Mouse (Mus musculus) heart, embryonic 13.5 days (tissue): Measurements from ENCODE around the gene Jrkl. TPM values are rescaled to one million over a fixed set of nuclear protein-coding genes. Genes with fewer than 3 reads are reported as not detected.

Experiments
- ATAC-seq: fragments of 200-750 bp; cut with Nextera tagmentation; 2 replicates; pipeline ENCODE4 v1.8.0; 2017; ENCODE audit warnings: moderate TSS enrichment; ENCODE audit not compliant: insufficient number of reproducible peaks, low FRiP score, low TSS enrichment; ENCODE audit errors: extremely low read depth
- H3K27ac ChIP-seq: fragments of 300-500 bp; sonication (generic); replicated peaks from 2 replicates; pipeline ENCODE4 v1.5.1; 2015; ENCODE audit warnings: moderate library complexity, mild to moderate bottlenecking, inconsistent platforms
- H3K27me3 ChIP-seq: fragments of 300-500 bp; sonication (generic); replicated peaks from 2 replicates; pipeline ENCODE4 v1.6.1; 2015; ENCODE audit warnings: mild to moderate bottlenecking, inconsistent platforms
- H3K36me3 ChIP-seq: fragments of 300-500 bp; sonication (generic); 2 replicates; pipeline ENCODE4 v1.6.1; 2015; ENCODE audit warnings: mild to moderate bottlenecking, inconsistent platforms
- H3K4me1 ChIP-seq: fragments of 300-500 bp; sonication (generic); 2 replicates; pipeline ENCODE4 v1.6.1; 2015; ENCODE audit warnings: inconsistent platforms
- H3K4me2 ChIP-seq: fragments of 300-500 bp; sonication (generic); 2 replicates; pipeline ENCODE4 v1.6.1; 2015; ENCODE audit warnings: inconsistent platforms, mild to moderate bottlenecking, moderate library complexity
- H3K4me3 ChIP-seq: fragments of 300-500 bp; sonication (generic); 2 replicates; pipeline ENCODE4 v1.5.1; 2015; ENCODE audit warnings: moderate library complexity, mild to moderate bottlenecking, inconsistent platforms
- H3K9ac ChIP-seq: fragments of 300-500 bp; sonication (generic); 2 replicates; pipeline ENCODE4 v1.6.1; 2015; ENCODE audit warnings: inconsistent platforms, mild to moderate bottlenecking, moderate library complexity
- H3K9me3 ChIP-seq: fragments of 300-500 bp; sonication (generic); 2 replicates; pipeline ENCODE4 v1.6.1; 2016; ENCODE audit warnings: inconsistent platforms
- WGBS: fragments of 180-500 bp; shearing (Covaris S2); methylation state at CpG from one replicate; pipeline ENCODE4 v1.1.7; 2015; ENCODE audit warnings: mixed read lengths; 5-methylcytosine and 5-hydroxymethylcytosine counted together
- polyA plus RNA-seq: library from polyadenylated mRNA; unstranded; fragments of >200 nt; fragmentation: Nextera tagmentation; extraction: Ambion mirVana; gene quantifications from 2 replicates; pipeline ENCODE4 v1.2.1, GENCODE M21; 2015

The Jrkl gene
- polyA plus RNA-seq, 1 experiment from 2014 or later, result 8.2 TPM

- Histone ChIP-seq H3K4me3 (no peak overlapping the region), H3K9me3 (peaks cover 10% of the 10 kb centered on the region; the same call in 1 of the 2 replicates), H3K36me3 (no peaks in the 10 kb centered on the region), H3K27me3 (no peaks in the 10 kb centered on the region), H3K4me2 (no peak overlapping the region), H3K27ac (no peak overlapping the region), H3K9ac (no peak overlapping the region), H3K4me1 (peaks cover 2% of the 10 kb centered on the region; the same call in 1 of the 2 replicates)
- ATAC-seq, result no peak
- WGBS, result 11% methylated on average over 4 of the region's 4 CpGs
Observed at GRCm38 (mm10) chr9:13230553-13230952, 15.1 kb downstream of the Jrkl start.

- Histone ChIP-seq H3K4me3 (no peak overlapping the region), H3K4me1 (no peaks in the 10 kb centered on the region), H3K36me3 (no peaks in the 10 kb centered on the region), H3K27me3 (no peaks in the 10 kb centered on the region), H3K4me2 (no peak overlapping the region), H3K27ac (no peak overlapping the region), H3K9me3 (peaks cover 10% of the 10 kb centered on the region; the same call in 1 of the 2 replicates), H3K9ac (no peak overlapping the region)
- ATAC-seq, result no peak
- WGBS, result 79% methylated on average over 1 of the region's 1 CpGs
Observed at GRCm38 (mm10) chr9:13225872-13226271, 19.8 kb downstream of the Jrkl start.

- H3K27me3 ChIP-seq, result no peaks in the 10 kb centered on the region
- H3K4me2 ChIP-seq, result no peak overlapping the region
Observed at GRCm38 (mm10) chr9:13206369-13206768, 39.3 kb downstream of the Jrkl start.

GRCm38 (mm10) chr9:13203681-13204080 is 41.9 kb downstream of the Jrkl start:
- 52% methylated on average over 5 of the region's 5 CpGs for WGBS
- Histone ChIP-seq H3K36me3 (no peaks in the 10 kb centered on the region), H3K9me3 (no peaks in the 10 kb centered on the region), H3K27ac (no peak overlapping the region), H3K4me2 (no peak overlapping the region), H3K9ac (no peak overlapping the region), H3K4me3 (no peak overlapping the region), H3K27me3 (no peaks in the 10 kb centered on the region), H3K4me1 (peaks cover 15% of the 10 kb centered on the region)
- ATAC-seq, result no peak

More at GRCm38 (mm10) chr9:13206369-13206768, 39.3 kb downstream of the Jrkl start:
- Histone ChIP-seq H3K9ac (no peak overlapping the region), H3K36me3 (no peaks in the 10 kb centered on the region), H3K4me3 (no peak overlapping the region), H3K27ac (no peak overlapping the region), H3K4me1 (no peaks in the 10 kb centered on the region), H3K9me3 (no peaks in the 10 kb centered on the region)
- no peak for ATAC-seq
- 75% methylated on average over 2 of the region's 2 CpGs for WGBS

- Histone ChIP-seq H3K27me3 (no peaks in the 10 kb centered on the region), H3K36me3 (no peaks in the 10 kb centered on the region), H3K9me3 (no peaks in the 10 kb centered on the region), H3K9ac (no peak overlapping the region), H3K4me2 (no peak overlapping the region), H3K27ac (no peak overlapping the region), H3K4me1 (peaks cover 15% of the 10 kb centered on the region), H3K4me3 (no peak overlapping the region)
- no peak for ATAC-seq
- 98% methylated on average over 1 of the region's 1 CpGs for WGBS
Observed at GRCm38 (mm10) chr9:13203109-13203508, 42.5 kb downstream of the Jrkl start.

- Histone ChIP-seq H3K36me3 (no peaks in the 10 kb centered on the region), H3K27me3 (no peaks in the 10 kb centered on the region), H3K4me3 (no peak overlapping the region), H3K4me1 (peaks cover 15% of the 10 kb centered on the region), H3K27ac (peak overlapping the region; percentile 48), H3K9ac (no peak overlapping the region), H3K4me2 (no peak overlapping the region), H3K9me3 (no peaks in the 10 kb centered on the region)
- ATAC-seq, result peak; percentile 46; the same call in 1 of the 2 replicates
- WGBS, result 13% methylated on average over 3 of the region's 3 CpGs
Observed at GRCm38 (mm10) chr9:13200079-13200478, 45.5 kb downstream of the Jrkl start.

- 9% methylated on average over 7 of the region's 7 CpGs for WGBS
- H3K4me3 ChIP-seq, result no peak overlapping the region
- H3K4me2 ChIP-seq, result peak overlapping the region; percentile 43
- H3K27ac ChIP-seq, result no peak overlapping the region
- no peaks in the 10 kb centered on the region for H3K9me3 ChIP-seq
- H3K9ac ChIP-seq, result no peak overlapping the region
- H3K27me3 ChIP-seq, result no peaks in the 10 kb centered on the region
- ATAC-seq, result no peak
- H3K4me1 ChIP-seq, result peaks cover 15% of the 10 kb centered on the region
- no peaks in the 10 kb centered on the region for H3K36me3 ChIP-seq
Observed at GRCm38 (mm10) chr9:13195762-13196161, 49.9 kb downstream of the Jrkl start.

GRCm38 (mm10) chr9:13195268-13195667 is 50.4 kb downstream of the Jrkl start:
- under 1% methylated on average over 4 of the region's 4 CpGs for whole genome bisulfite sequencing

GRCm38 (mm10) chr9:13194619-13195018 is 51.0 kb downstream of the Jrkl start:
- Histone ChIP-seq H3K4me2 (no peak overlapping the region), H3K27ac (no peak overlapping the region), H3K9ac (no peak overlapping the region), H3K27me3 (no peaks in the 10 kb centered on the region), H3K4me3 (no peak overlapping the region), H3K9me3 (no peaks in the 10 kb centered on the region), H3K36me3 (no peaks in the 10 kb centered on the region), H3K4me1 (peaks cover 4% of the 10 kb centered on the region)
- WGBS, result 87% methylated on average over 4 of the region's 4 CpGs
- ATAC-seq, result no peak

More at GRCm38 (mm10) chr9:13195268-13195667, 50.4 kb downstream of the Jrkl start:
- Histone ChIP-seq H3K36me3 (no peaks in the 10 kb centered on the region), H3K4me1 (peaks cover 11% of the 10 kb centered on the region), H3K4me2 (no peak overlapping the region), H3K9me3 (no peaks in the 10 kb centered on the region), H3K9ac (no peak overlapping the region), H3K27ac (no peak overlapping the region), H3K27me3 (no peaks in the 10 kb centered on the region), H3K4me3 (no peak overlapping the region)
- ATAC-seq, result no peak

Other genes with a start within 250 kb of the Jrkl start
- gene Ccdc82, start 1.1 kb upstream of the Jrkl start, polyA plus RNA-seq, result 6.3 and 7.0 TPM in 2 replicates
- gene Maml2, start 52.1 kb upstream of the Jrkl start, polyA plus RNA-seq, result 9.5 and 9.8 TPM in 2 replicates
- not detected in 2 replicates for gene Gm17571, start 200.9 kb upstream of the Jrkl start, polyA plus RNA-seq